ENCODE assay signal across 11 mouse cellular contexts in genomic region chr14:20039795-20040194, GRCm38 (mm10).
"Had no signal": no experiment of that assay in that cellular context is flagged by ENCODE, and none has a peak within 500 bp of the region (broad histone marks: within the 10 kb centered on the region; RNA-seq: fewer than 3 reads in every experiment).

No protein-coding gene starts in this region.

- DNase-seq: liver, postnatal 0 days; lung, adult 2 months; lung, postnatal 14 days; lung, postnatal 36 days; midbrain, embryonic 14.5 days; right cerebral cortex, postnatal 14 days; thymus, adult 2 months; thymus, postnatal 25 days; thymus, postnatal 4 days had no signal

- ATAC-seq: liver, postnatal 0 days; lung, postnatal 0 days; midbrain, embryonic 16.5 days had no signal
